Mouse (Mus musculus): ENCODE data around the gene Cox8a. TPM values are rescaled to one million over a fixed set of nuclear protein-coding genes. Genes with fewer than 3 reads are reported as not detected.

Cox8a gene
- polyA plus RNA-seq, 1 experiment: 1,818 TPM

DNA sequence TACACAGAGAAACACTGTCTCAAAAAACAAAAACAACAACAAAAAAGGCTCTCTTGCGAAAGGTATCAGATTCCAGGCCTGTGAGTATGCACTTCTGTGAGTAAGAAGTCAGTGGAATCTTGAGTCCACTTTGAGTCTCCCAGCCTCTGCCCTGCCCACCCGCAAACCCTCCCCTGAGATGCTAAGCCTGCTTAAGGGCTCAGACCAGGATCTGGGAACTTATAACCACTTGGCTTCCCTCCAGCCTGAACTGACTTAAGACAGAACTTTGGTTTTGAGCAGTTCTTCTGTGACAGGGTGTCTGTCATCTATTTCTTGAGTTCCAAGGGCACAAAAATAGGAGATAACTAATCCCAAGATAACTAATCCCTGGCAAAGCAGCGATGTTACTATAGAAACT lies 4.4 kb downstream of the Cox8a start:
- TF ChIP-seq POLR2A (IDR thresholded peaks at IDR 0.05; ENCODE audit: control insufficient read depth, extremely low read depth, insufficient read depth, low read length, poor library complexity) (no peak), CTCF (IDR thresholded peaks at IDR 0.05; ENCODE audit: borderline replicate concordance, control insufficient read depth, extremely low read depth, insufficient read depth, low read length, poor library complexity) (no peak)
- H3K4me3 ChIP-seq (ENCODE audit: control insufficient read depth, insufficient read depth, low read length): no peak overlapping the region
- peaks cover 4% of the 10 kb centered on the region; the same call in 1 of the 2 replicates for H3K36me3 ChIP-seq (ENCODE audit: control insufficient read depth, insufficient read depth, low read length)
- WGBS: 100% methylated on average over 3 of the region's 3 CpGs
- H3K27ac ChIP-seq (ENCODE audit: control insufficient read depth, insufficient read depth, low read length): no peak overlapping the region
- peaks cover 13% of the 10 kb centered on the region for H3K4me1 ChIP-seq (replicated peaks; ENCODE audit: control insufficient read depth, insufficient read depth, low read length)
- no peaks in the 10 kb centered on the region for H3K27me3 ChIP-seq (ENCODE audit: control insufficient read depth, insufficient read depth, low read length)
- DNase-seq: no peak

DNA sequence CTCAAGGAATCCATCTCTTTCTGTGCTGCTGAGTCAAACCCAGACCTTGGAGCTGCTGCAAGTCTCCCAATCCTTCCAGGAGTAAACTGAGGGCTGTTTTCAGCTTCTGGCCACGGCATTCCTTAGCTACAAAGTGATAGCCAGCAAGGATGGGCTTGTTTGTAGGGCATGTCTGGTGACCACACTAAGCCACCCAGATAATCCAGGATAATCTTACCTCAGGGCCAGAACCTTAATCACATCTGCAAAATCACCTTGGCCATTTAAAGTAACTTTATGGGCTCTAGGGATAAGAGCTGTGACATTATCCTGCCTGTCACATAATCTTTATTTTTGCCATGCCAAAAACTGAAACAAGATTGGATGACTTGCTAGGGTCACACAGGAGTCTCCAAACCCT lies 5.2 kb downstream of the Cox8a start:
- H3K4me3 ChIP-seq (ENCODE audit: control insufficient read depth, insufficient read depth, low read length): no peak overlapping the region
- peaks cover 11% of the 10 kb centered on the region for H3K4me1 ChIP-seq (replicated peaks; ENCODE audit: control insufficient read depth, insufficient read depth, low read length)
- peaks cover 4% of the 10 kb centered on the region; the same call in 1 of the 2 replicates for H3K36me3 ChIP-seq (ENCODE audit: control insufficient read depth, insufficient read depth, low read length)
- 97% methylated on average over 1 of the region's 1 CpGs for WGBS
- H3K27ac ChIP-seq (ENCODE audit: control insufficient read depth, insufficient read depth, low read length): no peak overlapping the region
- H3K27me3 ChIP-seq (ENCODE audit: control insufficient read depth, insufficient read depth, low read length): no peaks in the 10 kb centered on the region
- DNase-seq: no peak
- no peak for TF ChIP-seq CTCF (IDR thresholded peaks at IDR 0.05; ENCODE audit: borderline replicate concordance, control insufficient read depth, extremely low read depth, insufficient read depth, low read length, poor library complexity)
- no peak for TF ChIP-seq POLR2A (IDR thresholded peaks at IDR 0.05; ENCODE audit: control insufficient read depth, extremely low read depth, insufficient read depth, low read length, poor library complexity)

DNA sequence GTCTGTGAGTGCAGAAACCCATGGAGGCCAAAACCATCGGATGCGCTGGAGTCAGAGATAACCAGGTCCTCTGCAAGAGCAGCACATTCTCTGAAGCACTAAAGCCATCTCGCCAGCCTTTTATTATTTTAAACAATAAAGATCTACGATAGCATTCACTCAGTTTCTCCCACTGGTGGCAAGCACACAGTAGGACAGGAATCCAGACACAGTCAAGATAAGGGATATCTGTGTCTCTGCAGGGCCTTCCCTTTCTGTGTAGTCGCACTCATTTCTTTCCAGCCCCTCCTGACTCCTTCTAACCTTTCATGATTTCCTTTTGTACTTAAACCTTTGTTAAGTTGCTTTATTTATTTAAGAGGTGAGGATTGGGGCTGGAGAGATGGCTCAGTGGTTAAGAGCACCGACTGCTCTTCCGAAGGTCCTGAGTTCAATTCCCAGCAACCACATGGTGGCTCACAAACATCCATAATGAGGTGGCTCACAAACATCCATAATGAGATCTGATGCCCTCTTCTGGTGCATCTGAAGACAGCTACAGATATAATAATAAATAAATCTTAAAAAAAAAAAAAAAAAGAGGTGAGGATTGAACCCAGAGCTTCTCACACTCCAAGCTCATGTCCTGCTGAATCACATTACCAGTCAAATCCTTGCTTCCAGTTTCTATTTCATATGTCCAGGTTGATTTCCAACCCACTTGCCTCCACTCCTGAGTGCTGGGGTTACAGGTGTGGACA lies 7.3 kb downstream of the Cox8a start:
- no peak overlapping the region for H3K27ac ChIP-seq (ENCODE audit: control insufficient read depth, insufficient read depth, low read length)
- DNase-seq: no peak
- H3K4me1 ChIP-seq (replicated peaks; ENCODE audit: control insufficient read depth, insufficient read depth, low read length): peaks cover 8% of the 10 kb centered on the region
- WGBS: 97% methylated on average over 7 of the region's 7 CpGs
- H3K4me3 ChIP-seq (ENCODE audit: control insufficient read depth, insufficient read depth, low read length): no peak overlapping the region
- no peaks in the 10 kb centered on the region for H3K27me3 ChIP-seq (ENCODE audit: control insufficient read depth, insufficient read depth, low read length)
- peaks cover 4% of the 10 kb centered on the region; the same call in 1 of the 2 replicates for H3K36me3 ChIP-seq (ENCODE audit: control insufficient read depth, insufficient read depth, low read length)
- TF ChIP-seq CTCF (IDR thresholded peaks at IDR 0.05; ENCODE audit: borderline replicate concordance, control insufficient read depth, extremely low read depth, insufficient read depth, low read length, poor library complexity): no peak
- no peak for TF ChIP-seq POLR2A (IDR thresholded peaks at IDR 0.05; ENCODE audit: control insufficient read depth, extremely low read depth, insufficient read depth, low read length, poor library complexity)

DNA sequence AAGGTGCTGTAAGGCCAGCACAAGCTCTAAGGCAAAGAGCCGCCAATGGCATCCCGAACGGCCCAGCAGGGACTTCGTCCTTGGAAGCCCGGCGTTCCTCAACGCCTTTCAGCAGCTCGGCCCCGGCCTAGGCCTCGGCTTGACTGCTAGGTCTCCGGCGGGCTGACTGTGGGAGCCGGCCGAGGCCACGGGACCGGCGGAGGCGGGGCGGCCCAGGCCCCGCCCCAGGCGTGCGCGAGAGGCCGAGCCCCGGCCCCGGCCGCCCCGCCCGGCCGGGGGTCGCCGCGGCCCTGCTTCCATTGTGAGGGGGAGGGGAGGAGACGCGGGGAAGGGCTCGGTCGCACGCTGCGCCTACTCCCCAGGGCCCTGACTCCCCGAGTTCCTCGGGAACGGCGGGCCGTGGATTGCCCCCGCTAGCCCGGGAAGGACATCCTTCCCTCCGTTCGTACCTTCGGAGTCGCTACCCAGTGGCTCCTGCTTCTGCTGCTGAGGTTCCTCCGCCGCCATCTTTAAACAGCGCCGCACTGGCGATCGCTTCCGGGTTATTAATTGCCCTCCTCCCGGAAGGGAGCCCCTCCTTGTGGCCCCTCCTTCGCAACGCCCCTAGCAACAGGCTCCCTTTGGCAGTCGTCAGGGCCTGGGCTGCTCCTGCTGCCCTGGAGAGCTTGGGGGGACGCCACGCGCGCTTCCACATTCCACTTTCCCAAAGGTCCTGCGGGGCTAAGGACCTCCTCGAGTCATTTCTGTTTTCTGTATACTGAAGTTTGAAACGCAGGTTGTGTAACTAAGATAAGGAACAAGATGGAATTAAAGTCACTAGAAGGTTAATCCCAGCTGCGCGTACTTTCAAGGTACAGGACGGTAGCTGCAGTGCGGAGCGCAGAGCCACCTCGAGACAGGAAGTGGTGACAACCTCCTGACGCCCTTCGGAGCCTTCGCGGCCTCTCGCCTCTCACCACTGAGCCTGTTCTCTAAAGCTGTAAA lies 11.4 kb downstream of the Cox8a start, which contains the start of gene Otub1:
Gene Otub1 (minus strand): TSS at position 564 of the 984 bp plus-strand sequence.
- TF ChIP-seq POLR2A (IDR thresholded peaks at IDR 0.05; ENCODE audit: control insufficient read depth, extremely low read depth, insufficient read depth, low read length, poor library complexity) (peak; percentile 52; the same call in 1 of the 2 replicates), CTCF (IDR thresholded peaks at IDR 0.05; ENCODE audit: borderline replicate concordance, control insufficient read depth, extremely low read depth, insufficient read depth, low read length, poor library complexity) (0 out of 2 replicates have a peak, but pooled peaks have one; percentile 14)
- H3K27me3 ChIP-seq (ENCODE audit: control insufficient read depth, insufficient read depth, low read length): no peaks in the 10 kb centered on the region
- peak within 1 kb of the TSS; percentile 90 for H3K27ac ChIP-seq (ENCODE audit: control insufficient read depth, insufficient read depth, low read length)
- WGBS: under 1% methylated on average over 71 of the region's 79 CpGs
- peaks cover 15% of the 10 kb centered on the region for H3K36me3 ChIP-seq (ENCODE audit: control insufficient read depth, insufficient read depth, low read length)
- H3K4me3 ChIP-seq (ENCODE audit: control insufficient read depth, insufficient read depth, low read length): peak within 1 kb of the TSS; percentile 68
- H3K4me1 ChIP-seq (replicated peaks; ENCODE audit: control insufficient read depth, insufficient read depth, low read length): peaks cover 14% of the 10 kb centered on the region
- DNase-seq: peak; percentile 92

DNA sequence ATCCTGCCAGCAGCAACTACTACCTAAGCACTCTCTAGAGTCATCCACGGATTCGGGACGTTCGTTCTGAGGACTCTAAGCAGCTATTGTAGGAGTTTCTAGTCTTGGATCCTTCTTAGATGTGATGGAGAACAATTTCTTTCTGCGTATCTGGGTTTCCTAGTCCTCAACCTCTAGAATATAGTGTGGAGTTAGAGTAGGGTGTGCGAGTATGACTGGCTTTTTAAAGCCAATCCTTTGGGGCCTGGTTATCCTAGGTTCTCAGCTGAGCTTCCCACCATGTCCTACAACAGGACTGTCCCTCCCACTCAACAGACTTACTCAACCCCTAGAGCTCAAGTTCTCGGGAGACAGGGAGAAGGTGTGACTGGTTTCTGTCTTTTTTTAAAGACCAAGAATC lies 12.1 kb downstream of the Cox8a start:
- Histone ChIP-seq H3K27ac (ENCODE audit: control insufficient read depth, insufficient read depth, low read length) (no peak overlapping the region), H3K4me3 (ENCODE audit: control insufficient read depth, insufficient read depth, low read length) (peak overlapping the region; percentile 68), H3K4me1 (replicated peaks; ENCODE audit: control insufficient read depth, insufficient read depth, low read length) (peaks cover 14% of the 10 kb centered on the region), H3K27me3 (ENCODE audit: control insufficient read depth, insufficient read depth, low read length) (no peaks in the 10 kb centered on the region), H3K36me3 (ENCODE audit: control insufficient read depth, insufficient read depth, low read length) (peaks cover 22% of the 10 kb centered on the region)
- 42% methylated on average over 7 of the region's 7 CpGs for WGBS
- DNase-seq: no peak
- TF ChIP-seq CTCF (IDR thresholded peaks at IDR 0.05; ENCODE audit: borderline replicate concordance, control insufficient read depth, extremely low read depth, insufficient read depth, low read length, poor library complexity) (no peak), POLR2A (IDR thresholded peaks at IDR 0.05; ENCODE audit: control insufficient read depth, extremely low read depth, insufficient read depth, low read length, poor library complexity) (no peak)

DNA sequence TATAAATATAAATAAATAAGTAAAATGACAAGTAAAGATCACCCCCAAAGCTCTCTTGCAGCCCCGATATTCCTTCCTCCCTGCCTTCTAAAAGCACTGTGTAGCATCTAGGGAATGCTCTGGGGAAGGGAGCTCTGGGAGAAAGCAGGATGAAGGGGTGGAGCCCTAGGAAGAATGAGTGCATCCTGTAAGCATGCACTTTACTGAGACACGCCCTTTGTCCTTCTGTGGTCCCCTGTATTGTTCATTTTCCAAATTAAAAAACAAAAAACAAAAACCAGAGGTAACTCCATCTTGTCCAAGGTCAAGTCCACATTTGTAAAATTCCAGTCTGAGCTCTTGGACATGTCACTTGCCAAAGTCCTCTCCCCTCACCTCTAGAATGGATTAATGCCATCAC lies 12.5 kb downstream of the Cox8a start:
- Histone ChIP-seq H3K27me3 (ENCODE audit: control insufficient read depth, insufficient read depth, low read length) (no peaks in the 10 kb centered on the region), H3K36me3 (ENCODE audit: control insufficient read depth, insufficient read depth, low read length) (peaks cover 27% of the 10 kb centered on the region), H3K27ac (ENCODE audit: control insufficient read depth, insufficient read depth, low read length) (no peak overlapping the region), H3K4me1 (replicated peaks; ENCODE audit: control insufficient read depth, insufficient read depth, low read length) (peaks cover 14% of the 10 kb centered on the region), H3K4me3 (ENCODE audit: control insufficient read depth, insufficient read depth, low read length) (no peak overlapping the region)
- no peak for TF ChIP-seq CTCF (IDR thresholded peaks at IDR 0.05; ENCODE audit: borderline replicate concordance, control insufficient read depth, extremely low read depth, insufficient read depth, low read length, poor library complexity)
- TF ChIP-seq POLR2A (IDR thresholded peaks at IDR 0.05; ENCODE audit: control insufficient read depth, extremely low read depth, insufficient read depth, low read length, poor library complexity): no peak
- DNase-seq: no peak
- WGBS: 84% methylated on average over 2 of the region's 2 CpGs

All from thymus, adult 2 months (tissue).